Comparison of ENCODE assay signal across 8 mouse cellular contexts in the genomic region with DNA sequence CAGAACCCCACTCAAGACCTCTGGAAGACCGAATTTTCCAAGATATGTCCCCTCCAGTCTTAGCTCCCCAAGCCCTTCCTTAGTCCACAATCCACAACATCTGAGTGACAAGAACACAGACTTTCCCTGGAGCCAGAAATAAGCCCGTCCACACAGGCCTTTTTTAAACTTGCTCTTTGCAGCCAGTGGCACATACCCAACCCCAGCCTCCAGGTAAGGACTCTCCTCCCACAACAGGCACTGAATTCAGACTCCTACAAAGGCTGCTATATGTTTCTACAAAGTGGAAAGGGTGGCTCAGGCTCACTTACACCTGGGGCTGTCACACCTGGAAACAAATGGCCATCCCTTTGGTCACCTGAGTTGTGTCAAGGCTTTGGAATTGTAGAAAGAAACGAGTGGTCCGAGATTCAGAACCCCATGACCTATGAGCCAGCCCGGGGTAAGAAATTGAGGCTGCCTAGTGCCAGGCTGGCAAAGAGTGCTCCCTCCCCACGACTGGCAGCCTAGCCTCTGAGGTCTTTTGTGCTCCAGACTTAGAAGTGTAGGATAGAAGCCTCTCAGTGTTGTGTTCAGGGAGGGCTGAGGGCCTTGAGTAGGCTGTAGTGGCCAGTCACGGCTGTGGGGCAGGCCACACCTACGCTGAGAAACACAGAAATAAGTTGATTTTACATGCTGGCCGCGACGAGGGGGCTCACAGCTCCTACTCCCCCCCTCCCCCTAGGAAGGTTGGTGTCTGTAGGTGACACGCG. TPM values are rescaled to one million over a fixed set of nuclear protein-coding genes. Genes with fewer than 3 reads are reported as not detected.
DNase-seq lines count a peak whose midpoint lies in the region; ATAC-seq and TF ChIP-seq lines count a peak whose summit lies in the region.

No protein-coding gene starts in this region.

- POLR2A ChIA-PET in Patski (lab: Charles Lee): no interaction called here

- peaks cover 14% of the 10 kb centered on the region for H3K36me3 ChIP-seq in hindbrain, embryonic 12.5 days

- H3K27ac ChIP-seq in hindbrain, embryonic 12.5 days: peak overlapping the region; percentile 92; the same call in 1 of the 2 replicates

- DNase-seq in kidney, adult 8-10 months: peak; percentile 13 to 18
- no peak for DNase-seq in kidney, postnatal 14 days
- DNase-seq in Patski (ENCODE audit: low read depth, low spot score): no peak
- DNase-seq in lung, postnatal 10 days: peak; percentile 21
- DNase-seq in cerebellum, postnatal 36 days: no peak
- DNase-seq in embryo, embryonic 10 days (ENCODE audit: low spot score): no peak
- no peak for DNase-seq in embryo, embryonic 9.5 days (ENCODE audit: extremely low spot score)

- peaks cover 39% of the 10 kb centered on the region for H3K4me1 ChIP-seq in hindbrain, embryonic 12.5 days

- no peaks in the 10 kb centered on the region for H3K9me3 ChIP-seq in hindbrain, embryonic 12.5 days (replicated peaks)

- peak; percentile 15 for ATAC-seq in Patski
- ATAC-seq in hindbrain, embryonic 12.5 days (ENCODE audit: low FRiP score): peak; percentile 24; the same call in 1 of the 2 replicates

- in situ Hi-C loops in Patski (cut with MboI; ENCODE audit: low pct_unique_long_range_greater_than_20kb): no loop called here

- no peaks in the 10 kb centered on the region for H3K27me3 ChIP-seq in Patski
- H3K27me3 ChIP-seq in hindbrain, embryonic 12.5 days: no peaks in the 10 kb centered on the region

- peak overlapping the region; percentile 78 for H3K4me2 ChIP-seq in hindbrain, embryonic 12.5 days (replicated peaks)

- no peak for TF ChIP-seq CTCF in Patski (IDR thresholded peaks at IDR 0.05)

- H3K4me3 ChIP-seq in hindbrain, embryonic 12.5 days: peak overlapping the region; percentile 87

- WGBS in hindbrain, embryonic 12.5 days: 24% methylated on average over 13 of the region's 13 CpGs

- peak overlapping the region; percentile 97 for H3K9ac ChIP-seq in hindbrain, embryonic 12.5 days

- CTCF ChIA-PET in Patski (lab: Charles Lee): no interaction called here

RNA-seq across cellular contexts. Expression of a gene that starts 0.8 kb away (rescaled TPM):
- polyA plus RNA-seq in Patski (2021): 34.4 TPM
- 19.4 TPM in 2 replicates for polyA plus RNA-seq in hindbrain, embryonic 12.5 days (2016; fragmentation: Nextera tagmentation; extraction: Ambion mirVana)

RNA-seq across cellular contexts. Expression of a gene that starts 14.4 kb away (rescaled TPM):
- 66.4 TPM for polyA plus RNA-seq in Patski (2021)
- 99.6 and 102 TPM in 2 replicates for polyA plus RNA-seq in hindbrain, embryonic 12.5 days (2016; fragmentation: Nextera tagmentation; extraction: Ambion mirVana)

RNA-seq across cellular contexts. Expression of a gene that starts 14.4 kb away (rescaled TPM):
- 216 TPM for polyA plus RNA-seq in Patski (2021)
- 675 and 701 TPM in 2 replicates for polyA plus RNA-seq in hindbrain, embryonic 12.5 days (2016; fragmentation: Nextera tagmentation; extraction: Ambion mirVana)

RNA-seq across cellular contexts. Expression of a gene that starts 16.4 kb away (rescaled TPM):
- not detected for polyA plus RNA-seq in Patski (2021)
- not detected in 2 replicates for polyA plus RNA-seq in hindbrain, embryonic 12.5 days (2016; fragmentation: Nextera tagmentation; extraction: Ambion mirVana)

RNA-seq across cellular contexts. Expression of a gene that starts 24.0 kb away (rescaled TPM):
- polyA plus RNA-seq in Patski (2021): 7.6 TPM
- 1.7 and 3.9 TPM in 2 replicates for polyA plus RNA-seq in hindbrain, embryonic 12.5 days (2016; fragmentation: Nextera tagmentation; extraction: Ambion mirVana)

Comparison
In these comparisons a context has a peak if more than half of its experiments do, and no peak if none do; other contexts are left out.
1. DNase-seq: peak in kidney, adult 8-10 months (2 of 2) and lung, postnatal 10 days (single experiment); none in kidney, postnatal 14 days (single experiment), Patski (single experiment), cerebellum, postnatal 36 days (0 of 2), embryo, embryonic 10 days (single experiment) and embryo, embryonic 9.5 days (single experiment).